Comparison of ENCODE assay signal across 26 mouse cellular contexts in genomic region chr7:109723697-109724096, GRCm38 (mm10). TPM values are rescaled to one million over a fixed set of nuclear protein-coding genes. Genes with fewer than 3 reads are reported as not detected.
DNase-seq lines count a peak whose midpoint lies in the region; ATAC-seq and TF ChIP-seq lines count a peak whose summit lies in the region.
"Had no signal": no experiment of that assay in that cellular context is flagged by ENCODE, and none has a peak within 500 bp of the region (broad histone marks: within the 10 kb centered on the region; RNA-seq: fewer than 3 reads in every experiment).

Gene BC051019 (minus strand): TSS chr7:109723850.

- H3K9me3 ChIP-seq in embryonic facial prominence, embryonic 15.5 days (replicated peaks): no peaks in the 10 kb centered on the region
- no peaks in the 10 kb centered on the region for H3K9me3 ChIP-seq in embryonic facial prominence, embryonic 10.5 days
- H3K9me3 ChIP-seq in stomach, postnatal 0 days (ENCODE audit: control insufficient read depth, low read length): no peaks in the 10 kb centered on the region
- H3K9me3 ChIP-seq: forebrain, embryonic 15.5 days; heart, embryonic 10.5 days; heart, embryonic 15.5 days; hindbrain, embryonic 13.5 days had no signal

- H3K27ac ChIP-seq in embryonic facial prominence, embryonic 15.5 days (replicated peaks): no peak within 1 kb of the TSS
- no peak within 1 kb of the TSS for H3K27ac ChIP-seq in embryonic facial prominence, embryonic 10.5 days (replicated peaks)
- H3K27ac ChIP-seq in stomach, postnatal 0 days (replicated peaks): no peak within 1 kb of the TSS
- H3K27ac ChIP-seq: forebrain, embryonic 15.5 days; heart, embryonic 10.5 days; heart, embryonic 15.5 days; hindbrain, embryonic 13.5 days; hindbrain, postnatal 0 days had no signal

- ATAC-seq in embryonic facial prominence, embryonic 15.5 days (ENCODE audit: insufficient number of reproducible peaks, low FRiP score, low TSS enrichment, low read depth): no peak
- peak; percentile 56; the same call in 1 of the 2 replicates for ATAC-seq in stomach, postnatal 0 days (ENCODE audit: low FRiP score, low TSS enrichment)
- ATAC-seq: CD4-positive, CD25-positive, alpha-beta regulatory T cell, adult 4 months; forebrain, embryonic 15.5 days; hindbrain, postnatal 0 days had no signal

- TF ChIP-seq POLR2A in lung, adult 2 months (IDR thresholded peaks at IDR 0.05; ENCODE audit: borderline replicate concordance, extremely low read depth, low read depth, low read length): 0 out of 2 replicates have a peak, but pooled peaks have one; percentile 15

- 89% methylated on average over 5 of the region's 5 CpGs for WGBS in embryonic facial prominence, embryonic 15.5 days
- 93% methylated on average over 5 of the region's 5 CpGs for WGBS in embryonic facial prominence, embryonic 10.5 days
- 90% methylated on average over 5 of the region's 5 CpGs for WGBS in lung, adult 2 months
- WGBS in stomach, postnatal 0 days: 92% methylated on average over 5 of the region's 5 CpGs

- no peak for TF ChIP-seq EP300 in stomach, postnatal 0 days (optimal IDR thresholded peaks at IDR 0.05)

- H3K4me2 ChIP-seq in embryonic facial prominence, embryonic 15.5 days (replicated peaks): no peak within 1 kb of the TSS
- 0 out of 2 replicates have a peak within 1 kb of the TSS, but pooled peaks have one; percentile 5 for H3K4me2 ChIP-seq in stomach, postnatal 0 days (replicated peaks; ENCODE audit: low read depth)
- H3K4me2 ChIP-seq: forebrain, embryonic 15.5 days; heart, embryonic 15.5 days; hindbrain, embryonic 13.5 days had no signal

- no peak within 1 kb of the TSS for H3K9ac ChIP-seq in embryonic facial prominence, embryonic 15.5 days
- no peak within 1 kb of the TSS for H3K9ac ChIP-seq in stomach, postnatal 0 days (ENCODE audit: low read length)
- H3K9ac ChIP-seq: forebrain, embryonic 15.5 days; heart, embryonic 15.5 days; hindbrain, embryonic 13.5 days had no signal

- TF ChIP-seq CTCF in lung, adult 2 months (IDR thresholded peaks at IDR 0.05; ENCODE audit: insufficient read depth, low read length): no peak
- no peak for TF ChIP-seq CTCF in stomach, postnatal 0 days (IDR thresholded peaks at IDR 0.05; ENCODE audit: low read depth)

- no peak for DNase-seq in embryonic facial prominence, embryonic 10.5 days (ENCODE audit: low spot score)
- DNase-seq in lung, adult 2 months: no peak
- no peak for DNase-seq in lung, postnatal 14 days
- peak; percentile 25 for DNase-seq in R1 (ENCODE audit: low read depth, low spot score)
- peak; percentile 42 for DNase-seq in stomach, postnatal 0 days (ENCODE audit: low spot score)
- no peak for DNase-seq in left cerebral cortex, postnatal 25 days (ENCODE audit: low spot score in 2 of 2)
- DNase-seq: adrenal gland, adult 8-10 months; adrenal gland, postnatal 36 days; B cell, adult 2 months; cerebellum, adult 2 months; cerebellum, postnatal 10 days; gastrocnemius, postnatal 36 days; heart, adult 18-20 months; heart, postnatal 14 days had no signal

- no peak within 1 kb of the TSS for H3K4me3 ChIP-seq in embryonic facial prominence, embryonic 15.5 days (replicated peaks)
- H3K4me3 ChIP-seq in embryonic facial prominence, embryonic 10.5 days: no peak within 1 kb of the TSS
- peak within 1 kb of the TSS; percentile 28 for H3K4me3 ChIP-seq in lung, adult 2 months (replicated peaks; ENCODE audit: extremely low read depth, low read depth, low read length)
- no peak within 1 kb of the TSS for H3K4me3 ChIP-seq in stomach, postnatal 0 days (ENCODE audit: low read depth, low read length)
- H3K4me3 ChIP-seq: forebrain, embryonic 15.5 days; heart, embryonic 10.5 days; heart, embryonic 15.5 days; hindbrain, embryonic 13.5 days had no signal

- H3K36me3 ChIP-seq in embryonic facial prominence, embryonic 15.5 days: no peaks in the 10 kb centered on the region
- H3K36me3 ChIP-seq in embryonic facial prominence, embryonic 10.5 days (replicated peaks): no peaks in the 10 kb centered on the region
- H3K36me3 ChIP-seq in stomach, postnatal 0 days (ENCODE audit: control insufficient read depth, insufficient read depth, low read length): no peaks in the 10 kb centered on the region
- H3K36me3 ChIP-seq: forebrain, embryonic 15.5 days; G1E; heart, embryonic 10.5 days; heart, embryonic 15.5 days; hindbrain, embryonic 13.5 days had no signal

- intact Hi-C loops in left cerebral cortex, postnatal 25 days (cut with DNase I): no loop called here

- no peaks in the 10 kb centered on the region for H3K4me1 ChIP-seq in embryonic facial prominence, embryonic 15.5 days
- no peaks in the 10 kb centered on the region for H3K4me1 ChIP-seq in embryonic facial prominence, embryonic 10.5 days
- no peaks in the 10 kb centered on the region for H3K4me1 ChIP-seq in lung, adult 2 months (ENCODE audit: control insufficient read depth, insufficient read depth, low read length)
- H3K4me1 ChIP-seq in stomach, postnatal 0 days (replicated peaks; ENCODE audit: control insufficient read depth, insufficient read depth): no peaks in the 10 kb centered on the region
- H3K4me1 ChIP-seq: forebrain, embryonic 15.5 days; heart, embryonic 10.5 days; heart, embryonic 15.5 days; hindbrain, embryonic 13.5 days had no signal

- H3K27me3 ChIP-seq in embryonic facial prominence, embryonic 15.5 days: no peaks in the 10 kb centered on the region
- no peaks in the 10 kb centered on the region for H3K27me3 ChIP-seq in embryonic facial prominence, embryonic 10.5 days (replicated peaks; ENCODE audit: low read depth, poor library complexity, severe bottlenecking)
- no peaks in the 10 kb centered on the region for H3K27me3 ChIP-seq in stomach, postnatal 0 days (ENCODE audit: control insufficient read depth, insufficient read depth, low read length)
- H3K27me3 ChIP-seq: forebrain, embryonic 15.5 days; heart, embryonic 15.5 days; hindbrain, embryonic 13.5 days had no signal

RNA-seq across cellular contexts. Expression of gene BC051019, which starts in this region (rescaled TPM):
- 7.4 and 14.7 TPM in 2 replicates for polyA plus RNA-seq in embryonic facial prominence, embryonic 15.5 days (2015; fragmentation: Nextera tagmentation; extraction: Ambion mirVana)
- polyA plus RNA-seq in embryonic facial prominence, embryonic 10.5 days (2016; fragmentation: Nextera tagmentation; extraction: Ambion mirVana): 0.17 TPM in 1 of 2 replicates, not detected in the other
- polyA plus RNA-seq in lung, adult 2 months (2012; rRNA removed): 17.8 and 19.7 TPM in 2 replicates
- 0.17 and 0.25 TPM in 2 replicates for polyA plus RNA-seq in stomach, postnatal 0 days (2015; fragmentation: Nextera tagmentation; extraction: Ambion mirVana)
- not detected for total RNA-seq in left cerebral cortex, postnatal 25 days (2021)
- total RNA-seq: adrenal gland, postnatal 36 days; G1E; gastrocnemius, adult 8-10 months; gastrocnemius, postnatal 36 days; hematopoietic stem cell, adult 5-6 weeks had no signal
- polyA plus RNA-seq: embryonic facial prominence, embryonic 11.5 days; forebrain, embryonic 11.5 days; G1E; heart, embryonic 10.5 days had no signal

Comparison
In these comparisons a context has a peak if more than half of its experiments do, and no peak if none do; other contexts are left out.
1. Peak in DNase-seq, ATAC-seq and H3K4me2 ChIP-seq in stomach, postnatal 0 days; RNA of the gene not detected or under 1 TPM.